Mouse (Mus musculus) forebrain, embryonic 16.5 days (tissue): ENCODE data around the gene Klhdc8b. TPM values are rescaled to one million over a fixed set of nuclear protein-coding genes. Genes with fewer than 3 reads are reported as not detected.

Experiments used
- ATAC-seq: fragments of 200-750 bp; cut with Nextera tagmentation; 2 replicates; pipeline ENCODE4 v1.8.0; 2017; ENCODE audit warnings: mild to moderate bottlenecking, moderate library complexity
- H3K27ac ChIP-seq: fragments of 300-500 bp; sonication (generic); 2 replicates; pipeline ENCODE4 v1.5.1; 2014; ENCODE audit warnings: low read length, control low read depth
- H3K27me3 ChIP-seq: fragments of 300-500 bp; sonication (generic); replicated peaks from 2 replicates; pipeline ENCODE4 v1.6.1; 2014; ENCODE audit warnings: low read length; ENCODE audit not compliant: control insufficient read depth, insufficient read depth
- H3K36me3 ChIP-seq: fragments of 300-500 bp; sonication (generic); 2 replicates; pipeline ENCODE4 v1.6.1; 2014; ENCODE audit not compliant: control insufficient read depth, insufficient read depth
- H3K4me1 ChIP-seq: fragments of 300-500 bp; sonication (generic); replicated peaks from 2 replicates; pipeline ENCODE4 v1.6.1; 2014; ENCODE audit warnings: low read length; ENCODE audit not compliant: control insufficient read depth, insufficient read depth
- H3K4me2 ChIP-seq: fragments of 300-500 bp; sonication (generic); 2 replicates; pipeline ENCODE4 v1.6.1; 2014; ENCODE audit warnings: mild to moderate bottlenecking, low read length, control low read depth
- H3K4me3 ChIP-seq: fragments of 300-500 bp; sonication (generic); replicated peaks from 2 replicates; pipeline ENCODE4 v1.5.1; 2014; ENCODE audit warnings: mild to moderate bottlenecking, low read length, control low read depth
- H3K9ac ChIP-seq: fragments of 300-500 bp; sonication (generic); replicated peaks from 2 replicates; pipeline ENCODE4 v1.6.1; 2014; ENCODE audit warnings: low read depth, low read length, control low read depth
- H3K9me3 ChIP-seq: fragments of 300-500 bp; sonication (generic); 2 replicates; pipeline ENCODE4 v1.6.1; 2016; ENCODE audit warnings: low read length; ENCODE audit not compliant: control insufficient read depth
- whole genome bisulfite sequencing: fragments of 180-500 bp; shearing (Covaris S2); extraction: QIAGEN DNeasy Blood & Tissue Kit; methylation state at CpG from one replicate; pipeline ENCODE4 v1.1.7; 2014; 5-methylcytosine and 5-hydroxymethylcytosine counted together
- polyA plus RNA-seq: library from polyadenylated mRNA; unstranded; fragments of >200 nt; fragmentation: Nextera tagmentation; extraction: Ambion mirVana; gene quantifications from 2 replicates; pipeline ENCODE4 v1.2.1, GENCODE M21; 2015

Gene Klhdc8b
- 42.6 and 55.6 TPM in 2 replicates for polyA plus RNA-seq

DNA sequence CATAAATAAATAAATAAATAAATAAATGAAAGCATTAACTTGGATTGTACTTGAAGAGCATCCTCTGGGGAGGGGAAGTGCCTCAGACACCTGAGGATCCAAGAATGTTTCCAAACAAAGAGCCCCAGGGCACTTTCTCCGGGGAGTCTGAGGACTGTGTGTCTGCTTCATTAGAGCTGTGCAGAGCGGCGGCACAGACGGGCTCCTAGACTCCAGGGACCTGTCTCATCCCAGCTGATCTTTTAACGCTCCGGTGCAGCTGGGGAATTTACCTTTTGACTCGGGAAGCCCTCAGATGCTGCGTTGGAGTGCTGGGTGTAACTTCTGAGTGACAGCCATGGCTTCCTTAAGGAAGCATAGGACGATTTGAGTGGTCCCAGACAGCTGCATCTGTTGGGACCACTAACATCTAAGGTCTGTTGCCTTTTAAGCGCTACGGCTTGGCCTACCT lies at the start of gene Klhdc8b:
Gene Klhdc8b (minus strand): TSS at position 401 of the 451 bp plus-strand sequence.
- H3K4me1 ChIP-seq = peaks cover 15% of the 10 kb centered on the region
- H3K9ac ChIP-seq = peak within 1 kb of the TSS; percentile 83
- H3K9me3 ChIP-seq = no peaks in the 10 kb centered on the region
- H3K36me3 ChIP-seq = peaks cover 15% of the 10 kb centered on the region
- H3K4me3 ChIP-seq = peak within 1 kb of the TSS; percentile 95
- 0 out of 2 replicates have a peak, but pooled peaks cover 2% of the 10 kb centered on the region for H3K27me3 ChIP-seq
- no peak; the same call in 1 of the 2 replicates for ATAC-seq
- H3K27ac ChIP-seq = peak within 1 kb of the TSS; percentile 73
- H3K4me2 ChIP-seq = peak within 1 kb of the TSS; percentile 92
- WGBS = 25% methylated on average over 11 of the region's 11 CpGs

DNA sequence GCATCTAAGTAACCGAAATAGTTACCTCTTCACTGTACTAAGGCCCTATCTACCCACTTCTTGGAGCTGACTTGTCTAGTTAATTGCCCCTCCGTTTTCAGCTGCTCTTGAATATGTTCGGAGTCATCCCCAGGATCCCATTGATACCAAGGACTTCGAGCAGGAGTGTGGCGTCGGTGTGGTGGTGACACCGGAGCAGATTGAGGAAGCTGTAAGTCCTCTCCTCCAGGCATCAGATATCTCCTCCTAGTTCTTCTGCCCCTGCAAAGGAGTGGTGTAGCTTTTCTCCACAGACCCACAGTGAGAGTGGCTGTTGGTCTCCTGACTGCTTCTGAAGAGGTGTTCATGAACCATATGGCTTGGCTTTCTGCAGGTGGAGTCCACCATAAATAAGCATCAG lies 47.4 kb upstream of the Klhdc8b start:
- H3K27ac ChIP-seq = no peak overlapping the region
- no peak overlapping the region; the same call in 1 of the 2 replicates for H3K4me3 ChIP-seq
- peak overlapping the region; percentile 83 for H3K4me2 ChIP-seq
- no peaks in the 10 kb centered on the region for H3K27me3 ChIP-seq
- peaks cover 21% of the 10 kb centered on the region; the same call in 1 of the 2 replicates for H3K36me3 ChIP-seq
- H3K9me3 ChIP-seq = no peaks in the 10 kb centered on the region
- peaks cover 15% of the 10 kb centered on the region for H3K4me1 ChIP-seq
- no peak for ATAC-seq
- 88% methylated on average over 7 of the region's 7 CpGs for WGBS
- H3K9ac ChIP-seq = no peak overlapping the region

- Histone ChIP-seq H3K4me2 (peak within 1 kb of the TSS; percentile 83), H3K36me3 (peaks cover 14% of the 10 kb centered on the region), H3K27ac (peak within 1 kb of the TSS; percentile 74), H3K4me3 (peak within 1 kb of the TSS; percentile 63), H3K9me3 (no peaks in the 10 kb centered on the region), H3K9ac (peak within 1 kb of the TSS; percentile 49), H3K27me3 (no peaks in the 10 kb centered on the region), H3K4me1 (peaks cover 15% of the 10 kb centered on the region)
- peak; percentile 97 for ATAC-seq
- WGBS = under 1% methylated on average over 37 of the region's 37 CpGs
Observed at GRCm38 (mm10) chr9:108507619-108508434, 46.4 kb upstream of the Klhdc8b start, which contains the start of gene Qars. Gene Qars, plus strand, starts transcription at chr9:108507706.

- WGBS = 89% methylated on average over 7 of the region's 7 CpGs
- no peak overlapping the region for H3K4me3 ChIP-seq
- H3K9me3 ChIP-seq = no peaks in the 10 kb centered on the region
- H3K9ac ChIP-seq = no peak overlapping the region
- H3K4me1 ChIP-seq = peaks cover 15% of the 10 kb centered on the region
- no peak for ATAC-seq
- H3K27me3 ChIP-seq = no peaks in the 10 kb centered on the region
- peaks cover 9% of the 10 kb centered on the region for H3K36me3 ChIP-seq
- no peak overlapping the region for H3K27ac ChIP-seq
- peak overlapping the region; percentile 83 for H3K4me2 ChIP-seq
Observed at GRCm38 (mm10) chr9:108506901-108507300, 45.5 kb upstream of the Klhdc8b start.

DNA sequence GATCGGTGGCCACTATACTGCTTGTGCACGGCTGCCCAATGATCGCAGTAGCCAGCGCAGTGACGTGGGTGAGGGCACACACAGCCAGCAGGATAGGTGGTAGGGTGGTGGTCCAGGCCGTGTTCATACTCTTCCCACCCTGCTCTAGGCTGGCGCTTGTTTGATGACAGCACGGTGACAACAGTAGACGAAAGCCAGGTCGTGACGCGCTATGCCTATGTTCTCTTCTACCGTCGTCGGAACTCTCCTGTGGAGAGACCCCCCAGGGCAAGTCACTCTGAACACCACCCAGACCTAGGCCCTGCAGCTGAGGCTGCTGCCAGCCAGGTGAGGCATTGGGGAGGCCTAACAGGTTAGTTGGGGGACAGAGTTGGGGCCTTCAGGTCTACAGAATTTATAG lies 38.6 kb upstream of the Klhdc8b start:
- Histone ChIP-seq H3K4me2 (no peak overlapping the region), H3K4me1 (no peaks in the 10 kb centered on the region), H3K9me3 (no peaks in the 10 kb centered on the region), H3K27ac (no peak overlapping the region), H3K4me3 (no peak overlapping the region), H3K36me3 (peaks cover 62% of the 10 kb centered on the region), H3K9ac (no peak overlapping the region), H3K27me3 (no peaks in the 10 kb centered on the region)
- ATAC-seq = no peak
- 97% methylated on average over 15 of the region's 15 CpGs for WGBS

DNA sequence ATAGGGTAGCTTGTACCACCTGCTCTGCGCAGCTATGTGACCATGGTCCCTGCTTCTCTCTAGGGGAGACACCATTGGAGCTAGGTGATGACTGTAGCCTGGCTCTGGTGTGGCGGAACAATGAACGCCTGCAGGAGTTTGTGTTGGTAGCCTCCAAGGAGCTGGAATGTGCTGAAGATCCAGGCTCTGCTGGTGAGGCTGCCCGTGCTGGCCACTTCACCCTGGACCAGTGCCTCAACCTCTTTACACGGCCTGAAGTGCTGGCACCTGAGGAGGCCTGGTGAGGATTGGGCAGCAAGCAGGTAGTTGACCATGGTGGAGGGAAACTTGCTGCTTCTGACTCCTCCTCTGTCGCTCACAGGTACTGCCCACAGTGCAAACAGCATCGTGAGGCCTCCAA lies 37.9 kb upstream of the Klhdc8b start:
- Histone ChIP-seq H3K36me3 (peaks cover 69% of the 10 kb centered on the region), H3K4me3 (no peak overlapping the region), H3K4me2 (no peak overlapping the region), H3K4me1 (no peaks in the 10 kb centered on the region), H3K9me3 (no peaks in the 10 kb centered on the region), H3K27me3 (no peaks in the 10 kb centered on the region), H3K27ac (no peak overlapping the region), H3K9ac (no peak overlapping the region)
- no peak for ATAC-seq
- WGBS = 95% methylated on average over 7 of the region's 7 CpGs

DNA sequence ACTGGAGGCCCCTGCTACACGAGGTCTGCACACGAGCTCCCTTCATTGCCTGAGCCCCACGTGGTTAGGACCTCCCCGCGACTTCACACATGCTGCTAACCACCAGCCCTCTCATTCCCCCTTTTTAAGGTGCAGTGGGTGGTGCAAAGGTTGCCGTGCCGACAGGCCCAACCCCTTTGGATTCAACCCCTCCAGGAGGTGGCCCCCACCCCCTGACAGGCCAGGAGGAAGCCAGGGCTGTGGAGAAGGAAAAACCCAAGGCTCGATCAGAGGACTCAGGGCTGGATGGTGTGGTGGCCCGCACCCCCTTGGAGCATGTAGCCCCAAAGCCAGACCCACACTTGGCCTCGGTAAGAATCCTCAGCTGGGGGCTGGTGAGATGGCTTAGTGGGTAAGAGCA lies 33.5 kb upstream of the Klhdc8b start:
- H3K4me1 ChIP-seq = peaks cover 18% of the 10 kb centered on the region
- H3K9ac ChIP-seq = no peak overlapping the region
- H3K9me3 ChIP-seq = no peaks in the 10 kb centered on the region
- H3K4me3 ChIP-seq = no peak overlapping the region
- peaks cover 63% of the 10 kb centered on the region for H3K36me3 ChIP-seq
- no peak overlapping the region for H3K4me2 ChIP-seq
- ATAC-seq = no peak
- WGBS = 78% methylated on average over 10 of the region's 10 CpGs
- no peak overlapping the region for H3K27ac ChIP-seq
- H3K27me3 ChIP-seq = no peaks in the 10 kb centered on the region

- Histone ChIP-seq H3K4me2 (no peak overlapping the region), H3K9me3 (no peaks in the 10 kb centered on the region)
Observed at GRCm38 (mm10) chr9:108494146-108494825, 32.9 kb upstream of the Klhdc8b start.

GRCm38 (mm10) chr9:108493246-108493645 lies 31.9 kb upstream of the Klhdc8b start:
- no peak for ATAC-seq
- Histone ChIP-seq H3K4me2 (no peak overlapping the region), H3K4me3 (no peak overlapping the region), H3K27ac (no peak overlapping the region), H3K27me3 (no peaks in the 10 kb centered on the region), H3K36me3 (peaks cover 46% of the 10 kb centered on the region), H3K4me1 (peaks cover 22% of the 10 kb centered on the region), H3K9ac (no peak overlapping the region), H3K9me3 (no peaks in the 10 kb centered on the region)
- WGBS = 95% methylated on average over 8 of the region's 8 CpGs

More at GRCm38 (mm10) chr9:108494146-108494825, 32.9 kb upstream of the Klhdc8b start:
- no peak overlapping the region for H3K9ac ChIP-seq
- H3K36me3 ChIP-seq = peaks cover 57% of the 10 kb centered on the region
- no peak overlapping the region for H3K27ac ChIP-seq
- 95% methylated on average over 19 of the region's 19 CpGs for WGBS
- peaks cover 22% of the 10 kb centered on the region for H3K4me1 ChIP-seq
- H3K4me3 ChIP-seq = no peak overlapping the region
- no peak for ATAC-seq
- no peaks in the 10 kb centered on the region for H3K27me3 ChIP-seq
